Mouse (Mus musculus) hindbrain, embryonic 11.5 days (tissue): ENCODE results near the gene Ptpn13. TPM values are rescaled to one million over a fixed set of nuclear protein-coding genes. Genes with fewer than 3 reads are reported as not detected.
A peak's percentile ranks its signal among the peaks of the same experiment; 100 is the strongest.

Experiments
- ATAC-seq: fragments of 200-750 bp; cut with Nextera tagmentation; 2 replicates; pipeline ENCODE4 v1.8.0; 2017; ENCODE audit warnings: mild to moderate bottlenecking, moderate TSS enrichment, moderate library complexity; ENCODE audit not compliant: low FRiP score
- DNase-seq: peaks from one replicate; pipeline ENCODE4 v3.0.0-alpha.2; 2015; ENCODE audit warnings: low spot score
- H3K27ac ChIP-seq: fragments of 300-500 bp; sonication (generic); 2 replicates; pipeline ENCODE4 v1.5.1; 2014; ENCODE audit warnings: mild to moderate bottlenecking, low read depth, low read length
- H3K27me3 ChIP-seq: fragments of 300-500 bp; sonication (generic); 2 replicates; pipeline ENCODE4 v1.6.1; 2014; ENCODE audit warnings: mild to moderate bottlenecking, low read length, moderate library complexity, mixed read lengths; ENCODE audit not compliant: control insufficient read depth, insufficient read depth
- H3K36me3 ChIP-seq: fragments of 300-500 bp; sonication (generic); 2 replicates; pipeline ENCODE4 v1.6.1; 2014; ENCODE audit warnings: mild to moderate bottlenecking, low read length, moderate library complexity, mixed read lengths; ENCODE audit not compliant: control insufficient read depth, insufficient read depth
- H3K4me1 ChIP-seq: fragments of 300-500 bp; sonication (generic); replicated peaks from 2 replicates; pipeline ENCODE4 v1.6.1; 2014; ENCODE audit warnings: low read length, mixed read lengths; ENCODE audit not compliant: control insufficient read depth, insufficient read depth
- H3K4me2 ChIP-seq: fragments of 300-500 bp; sonication (generic); replicated peaks from 2 replicates; pipeline ENCODE4 v1.6.1; 2014; ENCODE audit warnings: mild to moderate bottlenecking, low read depth, low read length
- H3K4me3 ChIP-seq: fragments of 300-500 bp; sonication (generic); 2 replicates; pipeline ENCODE4 v1.5.1; 2014; ENCODE audit warnings: low read depth, low read length
- H3K9ac ChIP-seq: fragments of 300-500 bp; sonication (generic); 2 replicates; pipeline ENCODE4 v1.6.1; 2014; ENCODE audit warnings: low read depth, low read length
- H3K9me3 ChIP-seq: fragments of 300-500 bp; sonication (generic); 2 replicates; pipeline ENCODE4 v1.6.1; 2016; ENCODE audit warnings: low read length; ENCODE audit not compliant: control insufficient read depth
- WGBS: fragments of 180-500 bp; shearing (Covaris S2); extraction: QIAGEN DNeasy Blood & Tissue Kit; methylation state at CpG from one replicate; pipeline ENCODE4 v1.1.7; 2014; 5-methylcytosine and 5-hydroxymethylcytosine counted together
- polyA plus RNA-seq: library from polyadenylated mRNA; unstranded; fragments of >200 nt; fragmentation: Nextera tagmentation; extraction: Ambion mirVana; gene quantifications from 2 replicates; pipeline ENCODE4 v1.2.1, GENCODE M21; 2014

Ptpn13 gene
- polyA plus RNA-seq: 15.2 and 19.3 TPM in 2 replicates

DNA sequence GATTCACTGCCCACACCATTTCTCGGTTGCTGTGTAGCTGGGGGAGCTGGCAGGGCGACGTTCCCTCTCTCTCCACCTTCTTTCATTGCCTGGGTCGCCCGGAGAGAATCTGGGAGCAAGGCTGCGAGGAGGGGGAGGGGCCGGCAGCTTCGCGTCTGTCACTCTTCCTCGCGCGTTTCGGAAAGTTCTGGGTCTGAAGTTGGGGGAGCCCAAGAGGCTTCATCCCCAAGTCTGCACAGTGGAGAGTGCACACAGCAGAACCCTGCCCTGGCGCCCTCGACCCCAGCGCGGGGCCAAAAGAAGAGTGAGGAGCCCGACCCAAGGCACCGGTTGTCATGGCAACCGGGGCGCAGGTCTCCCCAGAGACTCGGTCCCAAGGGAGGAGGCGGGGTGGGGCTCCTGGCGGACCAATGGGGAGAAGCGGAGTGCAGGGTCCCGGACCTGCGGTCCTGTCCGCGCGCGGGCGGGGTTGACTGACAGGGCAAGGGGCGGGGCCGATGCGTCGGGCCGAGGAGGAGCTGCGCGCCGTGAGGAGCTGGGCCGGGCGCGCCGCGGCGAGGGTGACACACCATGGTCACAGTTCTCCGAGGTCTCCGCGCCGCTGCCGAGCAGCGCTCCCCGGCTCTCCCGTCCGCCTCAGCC is at the start of gene Ptpn13:
TSS of gene Ptpn13 (plus strand) at position 515 of the 642 bp plus-strand sequence.
- no peaks in the 10 kb centered on the region for H3K27me3 ChIP-seq
- H3K9me3 ChIP-seq: no peaks in the 10 kb centered on the region
- ATAC-seq: peak; percentile 98
- DNase-seq: peak; percentile 96
- peak within 1 kb of the TSS; percentile 82 for H3K4me2 ChIP-seq
- no peaks in the 10 kb centered on the region for H3K36me3 ChIP-seq
- peak within 1 kb of the TSS; percentile 86 for H3K27ac ChIP-seq
- WGBS: under 1% methylated on average over 42 of the region's 55 CpGs
- peak within 1 kb of the TSS; percentile 91 for H3K4me3 ChIP-seq
- no peaks in the 10 kb centered on the region; the same call in 1 of the 2 replicates for H3K4me1 ChIP-seq
- H3K9ac ChIP-seq: peak within 1 kb of the TSS; percentile 83

DNA sequence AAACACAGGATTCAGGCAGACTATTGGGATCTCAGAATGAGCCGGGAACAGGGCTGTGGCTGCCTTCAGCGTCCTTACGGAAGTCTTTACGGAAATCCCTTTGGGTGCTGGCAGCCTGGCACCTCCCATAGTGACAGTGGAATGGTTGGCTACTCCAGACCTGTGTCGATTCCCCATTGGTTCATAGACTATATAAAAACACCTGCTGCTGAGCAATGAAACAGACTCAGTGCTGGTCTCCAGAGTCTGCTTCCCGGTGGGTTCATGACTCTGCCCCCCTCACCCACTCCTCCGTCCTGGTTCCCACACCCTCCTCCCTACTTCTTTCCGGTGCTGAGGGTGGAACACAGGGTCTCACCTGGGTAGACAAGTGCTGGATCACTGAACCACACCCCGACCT is 49.8 kb upstream of the Ptpn13 start:
- ATAC-seq: no peak
- H3K27me3 ChIP-seq: no peaks in the 10 kb centered on the region
- H3K36me3 ChIP-seq: no peaks in the 10 kb centered on the region
- WGBS: 91% methylated on average over 9 of the region's 9 CpGs
- DNase-seq: no peak
- H3K4me1 ChIP-seq: no peaks in the 10 kb centered on the region
- no peaks in the 10 kb centered on the region for H3K9me3 ChIP-seq
- no peak overlapping the region for H3K4me3 ChIP-seq
- H3K9ac ChIP-seq: no peak overlapping the region
- H3K27ac ChIP-seq: no peak overlapping the region
- no peak overlapping the region for H3K4me2 ChIP-seq

DNA sequence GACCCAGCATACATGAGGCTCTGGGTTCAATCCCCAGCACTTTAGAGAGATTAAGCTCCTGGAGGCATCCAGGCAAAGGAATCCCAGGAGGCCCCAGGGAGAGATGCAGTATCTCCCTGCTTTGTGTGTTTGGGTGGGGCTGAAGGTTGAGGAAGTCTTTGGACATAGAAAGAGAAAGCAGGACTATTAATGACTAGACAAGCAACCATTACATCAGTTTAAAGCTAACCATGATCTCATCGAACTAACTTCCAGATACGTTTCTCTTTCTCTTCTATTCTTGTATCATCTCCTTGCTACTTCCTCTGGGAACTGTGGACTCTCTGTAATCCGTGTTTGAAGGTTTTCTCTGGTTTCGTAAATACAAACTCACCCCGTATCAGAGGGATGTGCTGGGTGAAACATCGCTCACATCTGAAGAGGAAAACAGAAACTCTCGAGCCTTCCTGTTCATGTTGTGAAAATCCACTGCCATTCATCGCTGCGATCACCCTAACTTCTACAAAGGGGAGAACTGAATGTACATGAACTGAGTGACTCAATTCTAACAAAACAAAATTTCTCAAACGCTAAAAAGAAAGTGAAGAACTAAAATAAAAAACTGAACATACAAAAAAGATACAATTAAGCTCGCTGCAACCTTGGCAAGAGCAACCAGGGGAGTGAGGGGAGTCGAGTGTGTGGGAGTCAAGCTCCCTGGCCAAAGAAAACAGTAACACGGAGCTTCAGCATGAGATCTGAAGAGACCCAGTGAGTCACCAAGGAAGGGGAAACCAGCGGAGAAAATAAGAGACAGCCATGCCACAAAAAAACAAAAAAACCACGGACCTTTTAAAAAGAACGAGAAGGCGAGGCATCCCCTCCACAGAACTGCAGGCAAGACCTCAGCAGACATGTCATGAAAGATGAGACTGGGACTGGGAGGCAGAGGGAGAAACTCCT is 48.4 kb upstream of the Ptpn13 start:
- Histone ChIP-seq H3K4me1 (no peaks in the 10 kb centered on the region), H3K27ac (no peak overlapping the region), H3K36me3 (no peaks in the 10 kb centered on the region), H3K9me3 (no peaks in the 10 kb centered on the region), H3K4me3 (no peak overlapping the region), H3K27me3 (no peaks in the 10 kb centered on the region), H3K9ac (no peak overlapping the region), H3K4me2 (no peak overlapping the region)
- WGBS: 66% methylated on average over 17 of the region's 17 CpGs
- DNase-seq (no peak), ATAC-seq (no peak)

GRCm38 (mm10) chr5:103377493-103378130 is 47.4 kb upstream of the Ptpn13 start:
- Histone ChIP-seq H3K9ac (no peak overlapping the region), H3K27ac (no peak overlapping the region), H3K36me3 (no peaks in the 10 kb centered on the region), H3K27me3 (no peaks in the 10 kb centered on the region), H3K4me1 (no peaks in the 10 kb centered on the region), H3K4me3 (no peak overlapping the region), H3K4me2 (no peak overlapping the region), H3K9me3 (no peaks in the 10 kb centered on the region)
- WGBS: 58% methylated on average over 12 of the region's 12 CpGs
- ATAC-seq (no peak), DNase-seq (no peak)

- H3K27ac ChIP-seq: no peak overlapping the region
- H3K9ac ChIP-seq: no peak overlapping the region
- no peaks in the 10 kb centered on the region for H3K4me1 ChIP-seq
- H3K4me3 ChIP-seq: no peak overlapping the region
- ATAC-seq (no peak), DNase-seq (no peak)
- no peaks in the 10 kb centered on the region for H3K27me3 ChIP-seq
- no peak overlapping the region for H3K4me2 ChIP-seq
- no peaks in the 10 kb centered on the region for H3K36me3 ChIP-seq
- no peaks in the 10 kb centered on the region for H3K9me3 ChIP-seq
- WGBS: 76% methylated on average over 11 of the region's 11 CpGs
Measured at GRCm38 (mm10) chr5:103380785-103381527, 44.0 kb upstream of the Ptpn13 start.

DNA sequence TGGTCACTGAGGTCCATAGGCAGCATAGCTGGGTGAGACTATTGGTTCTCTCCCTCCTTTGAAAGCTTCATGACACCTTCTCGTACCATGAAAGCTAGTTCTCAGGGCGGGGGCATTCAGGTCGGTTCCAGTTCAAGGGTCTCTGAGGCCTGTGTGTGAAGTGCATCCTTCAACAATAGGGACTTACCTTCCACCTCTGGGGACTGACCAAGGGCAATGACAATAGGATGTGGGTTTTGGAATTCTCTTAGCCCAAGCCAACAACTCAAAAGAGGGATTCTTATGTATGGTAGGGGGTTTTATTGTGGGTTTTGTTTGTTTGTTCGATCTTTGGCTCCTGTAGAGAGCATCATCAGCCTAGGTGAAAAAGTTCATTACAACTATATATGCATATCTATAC is 42.0 kb upstream of the Ptpn13 start:
- 91% methylated on average over 4 of the region's 4 CpGs for WGBS
- Histone ChIP-seq H3K4me3 (no peak overlapping the region), H3K9me3 (no peaks in the 10 kb centered on the region), H3K4me2 (no peak overlapping the region), H3K27ac (no peak overlapping the region), H3K9ac (no peak overlapping the region), H3K27me3 (no peaks in the 10 kb centered on the region), H3K4me1 (no peaks in the 10 kb centered on the region), H3K36me3 (no peaks in the 10 kb centered on the region)
- ATAC-seq: no peak
- no peak for DNase-seq

DNA sequence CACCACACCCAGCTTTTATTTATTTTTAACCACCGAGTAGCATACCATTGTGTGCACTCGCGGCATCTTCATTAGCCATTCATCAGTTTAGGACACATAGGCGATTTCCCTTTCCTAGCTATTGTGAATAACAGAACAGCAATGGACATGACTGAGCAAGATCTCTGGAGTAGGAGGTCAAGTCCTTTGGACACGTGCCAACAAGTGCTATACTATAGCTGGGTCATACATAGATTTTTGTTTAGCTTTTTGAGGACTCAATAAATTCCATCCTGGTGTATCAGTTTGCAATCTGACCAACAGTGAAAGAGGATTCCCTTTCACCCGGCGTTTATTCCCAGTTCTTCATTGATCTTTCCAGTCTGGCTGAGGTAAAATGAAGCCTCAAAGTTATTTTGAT is 41.0 kb upstream of the Ptpn13 start:
- 76% methylated on average over 7 of the region's 7 CpGs for WGBS
- ATAC-seq (no peak), DNase-seq (no peak)
- Histone ChIP-seq H3K27me3 (no peaks in the 10 kb centered on the region), H3K4me1 (no peaks in the 10 kb centered on the region), H3K4me3 (no peak overlapping the region), H3K4me2 (no peak overlapping the region), H3K27ac (no peak overlapping the region), H3K36me3 (no peaks in the 10 kb centered on the region), H3K9ac (no peak overlapping the region), H3K9me3 (no peaks in the 10 kb centered on the region)

DNA sequence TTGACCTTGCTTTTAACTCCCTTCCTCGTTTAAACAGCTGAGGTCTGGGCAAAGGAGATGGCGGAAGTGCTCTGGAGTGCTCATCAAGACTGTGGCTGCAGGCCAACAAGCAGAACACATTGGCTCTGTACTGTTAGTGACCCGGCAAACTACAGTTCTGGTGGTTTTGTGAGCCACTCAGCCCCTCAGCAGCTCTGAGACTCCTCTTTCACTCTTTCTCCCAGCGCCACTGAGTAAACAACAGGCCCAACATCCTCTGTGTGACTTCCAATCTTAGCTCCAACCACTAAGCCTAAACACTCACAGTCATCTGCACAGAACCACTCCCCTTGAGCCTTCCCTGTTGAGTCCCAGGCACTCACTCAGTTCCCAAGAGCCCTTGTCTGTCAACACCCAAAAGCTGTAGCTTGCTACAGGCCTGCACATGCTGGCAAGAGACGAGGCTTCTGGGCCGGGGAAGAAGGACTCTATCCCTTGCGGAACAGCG is 37.4 kb upstream of the Ptpn13 start:
- Histone ChIP-seq H3K9me3 (no peaks in the 10 kb centered on the region), H3K27me3 (no peaks in the 10 kb centered on the region), H3K36me3 (no peaks in the 10 kb centered on the region), H3K4me1 (no peaks in the 10 kb centered on the region), H3K4me2 (no peak overlapping the region), H3K27ac (no peak overlapping the region), H3K4me3 (no peak overlapping the region), H3K9ac (no peak overlapping the region)
- DNase-seq (no peak), ATAC-seq (no peak)
- WGBS: 62% methylated on average over 8 of the region's 8 CpGs
